Mouse (Mus musculus): ENCODE data around the gene Eno2.
"Not testable (repeated sequence)": the region's sequence is repeated elsewhere in the genome, so short reads cannot be mapped to it uniquely, and the experiment has no call there.

The Eno2 gene

DNA sequence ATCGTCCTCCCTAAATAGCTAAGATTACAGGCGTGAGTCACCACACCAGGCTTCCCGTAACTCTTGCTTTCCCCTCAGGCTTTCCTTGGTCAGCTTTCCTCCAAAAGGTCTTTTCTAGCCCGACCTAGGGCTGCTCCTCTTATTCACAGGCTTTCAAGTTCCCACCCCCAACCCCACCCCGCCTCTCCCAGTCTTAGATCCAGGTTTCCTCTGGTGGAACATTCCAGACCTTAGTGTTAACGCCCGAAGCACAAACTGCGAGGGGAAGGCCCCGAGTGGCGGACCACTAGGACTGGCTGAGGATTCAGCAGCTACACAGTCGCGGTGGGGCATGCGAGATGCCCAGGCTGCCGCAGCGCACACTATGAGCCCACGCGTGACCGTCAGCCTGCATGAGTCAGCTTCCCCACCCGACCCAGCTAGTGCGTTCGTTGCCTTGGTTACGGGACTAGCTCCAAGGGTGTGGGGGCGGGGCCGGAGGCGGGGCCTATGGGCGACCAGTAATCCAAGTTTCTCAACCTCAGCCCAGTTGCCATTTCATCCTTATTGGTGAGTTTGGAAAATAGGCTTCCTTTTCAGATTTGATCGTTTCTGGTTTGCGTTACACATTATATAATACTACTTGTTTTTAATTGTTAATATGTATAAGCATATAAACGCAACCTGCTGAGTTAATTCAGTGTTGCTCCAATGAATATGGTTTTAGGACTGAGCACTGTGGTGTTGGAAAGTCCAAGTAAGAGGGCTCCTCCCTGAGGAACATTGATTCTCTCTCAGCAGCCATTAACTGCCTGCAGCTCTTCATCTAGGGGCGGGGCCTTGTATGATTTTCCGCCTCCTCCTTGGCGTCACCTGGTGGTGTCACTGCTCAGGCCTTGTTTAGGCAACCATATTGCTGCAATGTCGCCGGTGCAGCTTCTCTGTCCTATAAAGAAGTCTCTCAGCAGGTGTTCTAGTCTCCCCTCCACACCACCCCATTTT is 36.2 kb upstream of the Eno2 start:
- peak; percentile 84 for DNase-seq (ENCODE audit: low read depth, low spot score)

GRCm38 (mm10) chr6:124804341-124804740 is 34.9 kb upstream of the Eno2 start:
- DNase-seq (ENCODE audit: low read depth, low spot score): no peak

GRCm38 (mm10) chr6:124803691-124804090 is 34.2 kb upstream of the Eno2 start:
- not testable (repeated sequence) for DNase-seq (ENCODE audit: low read depth, low spot score)

DNA sequence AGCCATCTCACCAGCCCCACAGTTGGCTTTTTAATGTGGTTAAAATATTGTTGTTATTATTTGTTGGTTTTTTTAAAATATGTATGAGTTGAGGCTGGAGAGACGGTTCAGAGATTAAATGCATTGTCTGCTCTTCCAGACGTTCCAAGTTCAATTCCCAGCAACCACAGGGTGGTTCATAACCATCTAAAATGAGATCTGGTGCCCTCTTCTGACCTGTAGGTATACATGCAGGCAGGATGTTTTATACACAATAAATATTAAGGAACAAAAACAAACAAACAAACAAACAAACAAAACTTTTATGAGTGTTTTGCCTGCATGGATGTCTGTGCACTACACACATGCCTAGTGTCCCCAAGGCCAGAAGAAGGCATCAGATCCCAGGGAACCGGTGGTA is 33.6 kb upstream of the Eno2 start:
- DNase-seq (ENCODE audit: low read depth, low spot score): no peak

- DNase-seq (ENCODE audit: low read depth, low spot score): not testable (repeated sequence)
Measured at GRCm38 (mm10) chr6:124802400-124802799, 32.9 kb upstream of the Eno2 start.

DNA sequence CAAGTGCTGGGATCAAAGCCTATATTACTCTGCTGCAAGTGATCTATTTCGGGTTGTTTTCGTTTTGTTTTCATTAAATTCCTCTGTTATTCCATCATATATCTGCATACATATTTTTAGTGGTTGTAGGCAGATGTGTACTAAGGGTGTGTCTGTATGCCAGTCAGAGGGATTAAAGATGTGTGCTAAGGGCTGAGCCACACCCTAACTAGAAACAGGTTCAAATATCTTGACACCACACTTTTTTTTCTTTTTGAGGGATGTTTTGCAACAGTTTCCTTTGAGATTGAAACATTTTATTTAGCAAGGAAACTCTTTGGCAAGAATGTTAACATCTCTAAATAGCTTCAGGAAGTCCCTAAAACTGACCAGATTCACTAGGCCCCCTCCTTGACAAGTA is 26.7 kb upstream of the Eno2 start:
- no peak for DNase-seq (ENCODE audit: low read depth, low spot score)

DNA sequence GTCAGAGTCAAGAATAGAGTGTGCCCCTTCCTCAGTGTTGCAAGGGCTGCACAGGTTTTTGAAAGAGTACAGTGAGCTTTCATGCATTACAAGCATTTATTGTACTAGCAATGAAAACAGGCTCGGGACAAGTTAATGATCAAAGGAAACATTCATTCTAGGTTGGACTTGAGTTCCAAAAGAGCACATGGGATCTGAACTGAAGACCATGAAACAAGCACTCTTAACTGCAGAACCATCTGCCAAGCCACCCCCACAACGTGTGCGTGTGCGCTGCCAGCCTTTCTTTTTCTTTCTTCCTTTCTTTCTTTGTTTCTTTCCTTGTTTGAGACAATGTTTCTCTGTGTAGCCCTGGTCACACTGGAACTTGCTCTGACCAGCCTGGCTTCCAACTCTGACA is 26.3 kb upstream of the Eno2 start:
- no peak for DNase-seq (ENCODE audit: low read depth, low spot score)

GRCm38 (mm10) chr6:124791911-124792310 is 22.4 kb upstream of the Eno2 start:
- no peak for DNase-seq (ENCODE audit: low read depth, low spot score)

GRCm38 (mm10) chr6:124790121-124790520 is 20.6 kb upstream of the Eno2 start:
- DNase-seq (ENCODE audit: low read depth, low spot score): no peak

- DNase-seq (ENCODE audit: low read depth, low spot score): no peak
Measured at GRCm38 (mm10) chr6:124789519-124789918, 20.0 kb upstream of the Eno2 start.

- DNase-seq (ENCODE audit: low read depth, low spot score): no peak
Measured at GRCm38 (mm10) chr6:124787722-124788121, 18.2 kb upstream of the Eno2 start.

DNA sequence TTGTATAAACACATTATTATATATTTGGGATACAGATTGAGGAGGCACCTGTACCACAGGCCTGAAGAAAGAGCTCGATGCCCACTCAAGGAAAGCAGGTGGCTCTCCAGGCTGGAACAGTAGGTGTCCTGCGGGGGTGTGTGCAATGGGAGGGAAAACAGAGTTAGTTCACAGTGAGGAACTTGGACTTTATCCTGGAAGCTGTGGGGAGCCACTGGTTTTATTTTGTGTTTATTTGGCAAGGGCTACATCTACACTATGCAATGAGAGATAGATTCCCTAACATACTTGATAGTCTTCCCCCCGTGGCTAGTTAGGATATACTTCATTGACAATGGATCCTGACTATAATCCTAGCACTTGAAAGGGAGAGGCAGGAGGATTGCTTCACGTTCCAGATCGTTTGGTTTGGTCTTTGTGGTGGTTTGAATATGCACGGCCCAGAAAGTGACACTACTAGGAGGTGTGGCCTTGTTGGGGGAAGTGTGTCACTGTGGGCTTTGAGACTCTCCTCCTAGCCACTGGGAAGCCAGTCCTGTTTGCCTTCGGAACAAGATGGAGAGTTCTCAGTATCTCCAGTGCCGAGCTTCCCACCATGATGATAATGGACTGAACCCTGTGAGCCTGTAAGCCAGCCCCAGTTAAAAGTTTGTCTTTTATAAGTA is 17.4 kb upstream of the Eno2 start:
- DNase-seq (ENCODE audit: low read depth, low spot score): no peak

GRCm38 (mm10) chr6:124782436-124782835 is 13.0 kb upstream of the Eno2 start:
- DNase-seq (ENCODE audit: low read depth, low spot score): no peak

DNA sequence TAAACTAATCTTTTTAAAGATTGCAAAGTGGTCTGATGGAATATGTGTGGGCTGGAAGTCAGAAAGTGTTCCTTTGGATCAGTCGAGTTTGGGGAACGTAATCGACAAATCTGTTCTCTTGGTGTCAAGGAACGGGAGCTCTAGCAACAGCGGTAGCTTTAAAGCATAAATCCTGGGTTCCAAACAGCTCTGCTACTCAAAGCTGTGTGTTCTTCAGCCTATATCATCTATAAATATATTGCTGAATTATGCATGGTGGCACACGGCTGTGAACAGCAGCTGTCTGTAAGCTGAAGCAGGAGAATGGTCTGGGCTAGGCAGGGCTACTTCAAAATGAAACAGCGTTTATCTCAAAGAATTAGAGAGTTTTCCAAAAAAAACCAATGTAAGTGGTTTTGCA is 11.4 kb upstream of the Eno2 start:
- no peak for DNase-seq (ENCODE audit: low read depth, low spot score)

DNA sequence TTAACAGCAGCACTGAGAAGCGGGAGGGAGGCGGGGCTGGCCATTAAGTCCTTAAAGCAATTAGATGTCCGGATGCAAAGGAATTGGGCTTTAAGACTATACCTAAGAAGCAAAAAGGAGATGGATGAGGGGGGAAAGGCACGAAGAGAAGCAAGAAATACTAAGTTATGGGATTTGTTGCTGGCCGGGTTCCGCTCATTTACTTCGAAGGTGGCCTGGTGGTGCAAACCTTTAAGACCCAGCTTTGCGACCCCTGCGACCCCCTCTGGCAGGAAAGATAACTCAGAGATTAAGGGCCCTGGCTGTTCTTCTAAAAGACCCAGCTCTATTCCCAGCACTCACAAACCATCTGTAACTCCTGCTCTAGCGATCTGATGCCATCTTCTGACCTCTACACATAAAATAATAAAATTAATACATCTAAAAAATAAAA is 10.5 kb upstream of the Eno2 start:
- no peak for DNase-seq (ENCODE audit: low read depth, low spot score)

- no peak for DNase-seq (ENCODE audit: low read depth, low spot score)
Measured at GRCm38 (mm10) chr6:124779222-124779983, 9.9 kb upstream of the Eno2 start, which contains the start of gene Lrrc23. Gene Lrrc23 (minus strand): TSS chr6:124779727.

GRCm38 (mm10) chr6:124770511-124770910 is 1.0 kb upstream of the Eno2 start:
- no peak for DNase-seq (ENCODE audit: low read depth, low spot score)

DNA sequence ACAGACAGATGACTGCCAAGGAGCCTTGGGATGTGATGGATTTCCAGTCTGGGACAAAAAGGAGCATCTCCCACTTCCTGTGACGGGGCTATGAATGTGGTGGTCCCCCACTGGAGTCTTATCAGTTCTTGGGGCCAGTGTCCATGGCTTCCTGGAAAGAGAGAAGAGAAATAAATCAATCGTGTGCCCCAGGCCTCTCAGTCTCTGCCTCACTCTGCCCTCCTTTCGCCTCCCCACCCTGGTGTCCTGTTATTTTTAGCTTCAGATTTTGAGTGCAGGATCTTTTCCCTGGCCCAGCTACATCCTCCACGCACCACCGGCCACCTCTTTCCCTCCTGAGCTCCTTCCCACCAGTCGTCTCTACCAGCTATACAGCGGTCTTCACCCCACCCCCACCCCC is 540 bp upstream of the Eno2 start:
- DNase-seq (ENCODE audit: low read depth, low spot score): no peak

- DNase-seq (ENCODE audit: low read depth, low spot score): no peak
Measured at GRCm38 (mm10) chr6:124768704-124769044, 799 bp downstream of the Eno2 start.

GRCm38 (mm10) chr6:124767920-124768703 is 1.4 kb downstream of the Eno2 start:
- no peak for DNase-seq (ENCODE audit: low read depth, low spot score)

- no peak for DNase-seq (ENCODE audit: low read depth, low spot score)
Measured at GRCm38 (mm10) chr6:124767536-124767919, 1.9 kb downstream of the Eno2 start.
